Mouse (Mus musculus): ENCODE data around the gene Flna. TPM values are rescaled to one million over a fixed set of nuclear protein-coding genes. Genes with fewer than 3 reads are reported as not detected.

Gene Flna
- 10 to 100 TPM; 59.1 to 98.9 (median 79.2) TPM for total RNA-seq (2022)

- DNase-seq (ENCODE audit: low spot score) = peak; percentile 62
Measured at GRCm38 (mm10) chrX:74249615-74250014, at the start of gene Flna. Gene Flna (minus strand): TSS chrX:74249820.

- DNase-seq (ENCODE audit: low spot score) = no peak
Measured at GRCm38 (mm10) chrX:74298348-74298747, 48.7 kb upstream of the Flna start.

GRCm38 (mm10) chrX:74296538-74297448 is 47.2 kb upstream of the Flna start, which contains the start of gene Atp6ap1:
Gene Atp6ap1 (plus strand): TSS chrX:74297097.
- DNase-seq (ENCODE audit: low spot score) = peak; percentile 95

- DNase-seq (ENCODE audit: low spot score) = no peak
Measured at GRCm38 (mm10) chrX:74293431-74293830, 43.8 kb upstream of the Flna start.

GRCm38 (mm10) chrX:74283092-74283437 is 33.4 kb upstream of the Flna start:
- no peak for DNase-seq (ENCODE audit: low spot score)

GRCm38 (mm10) chrX:74282395-74283091 is 32.9 kb upstream of the Flna start:
- peak; percentile 84 for DNase-seq (ENCODE audit: low spot score)

- peak; percentile 84 for DNase-seq (ENCODE audit: low spot score)
Measured at GRCm38 (mm10) chrX:74281732-74282394, 32.2 kb upstream of the Flna start, which contains the start of the genes Taz and Dnase1l1. Gene Taz (plus strand): TSS chrX:74281912. Gene Dnase1l1 (minus strand): TSS chrX:74282337.

GRCm38 (mm10) chrX:74281041-74281731 is 31.6 kb upstream of the Flna start:
- DNase-seq (ENCODE audit: low spot score) = no peak

GRCm38 (mm10) chrX:74277916-74278315 is 28.3 kb upstream of the Flna start:
- DNase-seq (ENCODE audit: low spot score) = no peak

- DNase-seq (ENCODE audit: low spot score) = no peak
Measured at GRCm38 (mm10) chrX:74273422-74274322, 24.1 kb upstream of the Flna start.

- no peak for DNase-seq (ENCODE audit: low spot score)
Measured at GRCm38 (mm10) chrX:74270902-74271551, 21.4 kb upstream of the Flna start.

GRCm38 (mm10) chrX:74270062-74270901 is 20.7 kb upstream of the Flna start, which contains the start of gene Rpl10:
Gene Rpl10 (plus strand): TSS chrX:74270812.
- DNase-seq (ENCODE audit: low spot score) = peak; percentile 92

- no peak for DNase-seq (ENCODE audit: low spot score)
Measured at GRCm38 (mm10) chrX:74269736-74270061, 20.1 kb upstream of the Flna start.

- DNase-seq (ENCODE audit: low spot score) = no peak
Measured at GRCm38 (mm10) chrX:74257746-74258145, 8.1 kb upstream of the Flna start.

- no peak for DNase-seq (ENCODE audit: low spot score)
Measured at GRCm38 (mm10) chrX:74254888-74255565, 5.4 kb upstream of the Flna start.

GRCm38 (mm10) chrX:74254153-74254887 is 4.7 kb upstream of the Flna start, which contains the start of gene Emd:
Gene Emd (plus strand): TSS chrX:74254687.
- DNase-seq (ENCODE audit: low spot score) = peak; percentile 90

- DNase-seq (ENCODE audit: low spot score) = no peak
Measured at GRCm38 (mm10) chrX:74248651-74249050, 969 bp downstream of the Flna start.

GRCm38 (mm10) chrX:74246693-74247092 is 2.9 kb downstream of the Flna start:
- DNase-seq (ENCODE audit: low spot score) = peak; percentile 41

Measured in heart, adult 8-10 months (tissue).